In the genomic region with DNA sequence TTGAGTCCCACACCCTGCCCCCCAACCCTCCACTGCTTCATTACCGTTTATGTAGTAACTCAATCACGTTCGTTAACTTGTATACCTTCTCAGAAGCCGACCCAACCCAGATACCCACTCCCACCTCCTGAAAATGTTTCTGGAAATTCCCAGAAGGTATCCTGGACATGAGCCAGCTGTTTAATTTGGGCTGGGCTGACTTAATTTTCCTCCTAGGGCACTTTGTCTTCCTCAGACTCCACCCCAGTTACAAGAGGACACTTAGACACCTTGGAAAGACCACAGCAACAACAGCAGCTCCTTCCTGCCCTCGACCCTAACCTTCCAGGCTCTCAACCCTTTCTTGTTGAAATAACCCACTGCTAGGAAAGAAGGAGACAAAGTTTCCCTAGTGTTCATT, we compare ENCODE assay signal across 30 mouse cellular contexts. TPM values are rescaled to one million over a fixed set of nuclear protein-coding genes. Genes with fewer than 3 reads are reported as not detected.
DNase-seq lines count a peak whose midpoint lies in the region; ATAC-seq and TF ChIP-seq lines count a peak whose summit lies in the region.
"Had no signal": no experiment of that assay in that cellular context is flagged by ENCODE, and none has a peak within 500 bp of the region (broad histone marks: within the 10 kb centered on the region; RNA-seq: fewer than 3 reads in every experiment).

No protein-coding gene starts in this region.

- H3K4me2 ChIP-seq in kidney, embryonic 16.5 days (replicated peaks; ENCODE audit: low read depth, low read length) = no peak overlapping the region
- H3K4me2 ChIP-seq: forebrain, embryonic 13.5 days; limb, embryonic 12.5 days; liver, embryonic 12.5 days; midbrain, embryonic 15.5 days; neural tube, embryonic 13.5 days had no signal

- WGBS in heart, embryonic 10.5 days = 74% methylated on average over 5 of the region's 5 CpGs
- WGBS in kidney, adult 2 months = 20% methylated on average over 5 of the region's 5 CpGs
- 14% methylated on average over 5 of the region's 5 CpGs for WGBS in kidney, embryonic 16.5 days
- 27% methylated on average over 5 of the region's 5 CpGs for WGBS in small intestine, adult 2 months
- 85% methylated on average over 5 of the region's 5 CpGs for WGBS in thymus, adult 2 months

- no peak for TF ChIP-seq CTCF in kidney, adult 2 months (conservative IDR thresholded peaks at IDR 0.05; ENCODE audit: insufficient read depth, insufficient read length, low read depth, low read length)
- no peak for TF ChIP-seq CTCF in small intestine, adult 2 months (IDR thresholded peaks at IDR 0.05; ENCODE audit: extremely low read depth, insufficient read length, insufficient replicate concordance, low read depth, low read length)
- TF ChIP-seq CTCF in thymus, adult 2 months (IDR thresholded peaks at IDR 0.05; ENCODE audit: borderline replicate concordance, control insufficient read depth, extremely low read depth, insufficient read depth, low read length, poor library complexity) = no peak

- no peaks in the 10 kb centered on the region for H3K9me3 ChIP-seq in heart, embryonic 10.5 days
- no peaks in the 10 kb centered on the region for H3K9me3 ChIP-seq in kidney, embryonic 16.5 days (ENCODE audit: low read length)
- H3K9me3 ChIP-seq: forebrain, embryonic 13.5 days; limb, embryonic 12.5 days; liver, embryonic 12.5 days; midbrain, embryonic 15.5 days; neural tube, embryonic 13.5 days had no signal

- no peak for TF ChIP-seq POLR2A in kidney, adult 2 months (IDR thresholded peaks at IDR 0.05; ENCODE audit: low read depth, low read length)
- TF ChIP-seq POLR2A in small intestine, adult 2 months (IDR thresholded peaks at IDR 0.05; ENCODE audit: low read depth, low read length) = no peak
- no peak for TF ChIP-seq POLR2A in thymus, adult 2 months (IDR thresholded peaks at IDR 0.05; ENCODE audit: control insufficient read depth, extremely low read depth, insufficient read depth, low read length, poor library complexity)

- ATAC-seq in kidney, embryonic 16.5 days (ENCODE audit: low FRiP score, low TSS enrichment) = no peak
- ATAC-seq: forebrain, embryonic 13.5 days; hindbrain, postnatal 0 days; intestine, embryonic 16.5 days; liver, embryonic 12.5 days; midbrain, embryonic 15.5 days had no signal

- H3K27ac ChIP-seq in heart, embryonic 10.5 days = no peak overlapping the region
- peak overlapping the region; percentile 96 for H3K27ac ChIP-seq in kidney, adult 2 months (ENCODE audit: insufficient read depth, low read depth, low read length)
- H3K27ac ChIP-seq in kidney, embryonic 16.5 days (ENCODE audit: low read length) = peak overlapping the region; percentile 9
- H3K27ac ChIP-seq in small intestine, adult 2 months (ENCODE audit: insufficient read depth, low read depth, low read length) = peak overlapping the region; percentile 51
- H3K27ac ChIP-seq in thymus, adult 2 months (ENCODE audit: control insufficient read depth, insufficient read depth, low read length) = no peak overlapping the region
- H3K27ac ChIP-seq: forebrain, embryonic 13.5 days; hindbrain, postnatal 0 days; layer of hippocampus, adult 2 months; limb, embryonic 12.5 days; liver, embryonic 12.5 days; midbrain, embryonic 15.5 days; neural tube, embryonic 13.5 days had no signal

- DNase-seq in heart, adult 8-10 months (ENCODE audit: low spot score) = peak; percentile 42
- no peak for DNase-seq in heart, embryonic 10.5 days (ENCODE audit: low spot score)
- DNase-seq in kidney, adult 2 months = peak; percentile 87
- DNase-seq in thymus, adult 2 months = no peak
- no peak for DNase-seq in neural tube, embryonic 10.5 days (ENCODE audit: extremely low spot score, low spot score)
- DNase-seq: adrenal gland, postnatal 10 days; cerebellum, adult 8-10 months; cerebellum, postnatal 36 days; heart, postnatal 10 days; lung, adult 2 months; right cerebral cortex, adult 18-20 months; thymus, adult 18-20 months; thymus, postnatal 4 days had no signal

- H3K4me1 ChIP-seq in heart, embryonic 10.5 days = no peaks in the 10 kb centered on the region
- H3K4me1 ChIP-seq in kidney, adult 2 months (ENCODE audit: control insufficient read depth, insufficient read depth, low read length) = peaks cover 41% of the 10 kb centered on the region
- peaks cover 8% of the 10 kb centered on the region; the same call in 1 of the 2 replicates for H3K4me1 ChIP-seq in kidney, embryonic 16.5 days (ENCODE audit: insufficient read depth, low read length)
- H3K4me1 ChIP-seq in small intestine, adult 2 months (ENCODE audit: control insufficient read depth, insufficient read depth, insufficient read length, low read length) = peaks cover 21% of the 10 kb centered on the region
- H3K4me1 ChIP-seq in thymus, adult 2 months (replicated peaks; ENCODE audit: control insufficient read depth, insufficient read depth, low read length) = peaks cover 19% of the 10 kb centered on the region
- H3K4me1 ChIP-seq: forebrain, embryonic 13.5 days; liver, embryonic 12.5 days; midbrain, embryonic 15.5 days; neural tube, embryonic 13.5 days had no signal

- H3K36me3 ChIP-seq in heart, embryonic 10.5 days = no peaks in the 10 kb centered on the region
- peaks cover 6% of the 10 kb centered on the region; the same call in 1 of the 2 replicates for H3K36me3 ChIP-seq in kidney, adult 2 months (ENCODE audit: control insufficient read depth, insufficient read depth, low read length)
- H3K36me3 ChIP-seq in kidney, embryonic 16.5 days (ENCODE audit: insufficient read depth, low read length) = no peaks in the 10 kb centered on the region
- peaks cover 35% of the 10 kb centered on the region for H3K36me3 ChIP-seq in small intestine, adult 2 months (ENCODE audit: control insufficient read depth, insufficient read depth, low read length)
- no peaks in the 10 kb centered on the region for H3K36me3 ChIP-seq in thymus, adult 2 months (ENCODE audit: control insufficient read depth, insufficient read depth, low read length)
- H3K36me3 ChIP-seq: limb, embryonic 12.5 days; liver, embryonic 12.5 days; midbrain, embryonic 15.5 days; neural tube, embryonic 13.5 days had no signal

- no peak overlapping the region for H3K4me3 ChIP-seq in heart, embryonic 10.5 days
- H3K4me3 ChIP-seq in kidney, adult 2 months (ENCODE audit: insufficient read depth, low read depth, low read length) = no peak overlapping the region
- H3K4me3 ChIP-seq in kidney, embryonic 16.5 days (ENCODE audit: low read length) = no peak overlapping the region
- H3K4me3 ChIP-seq in small intestine, adult 2 months (ENCODE audit: low read depth, low read length) = no peak overlapping the region
- no peak overlapping the region for H3K4me3 ChIP-seq in thymus, adult 2 months (ENCODE audit: control insufficient read depth, insufficient read depth, low read length)
- H3K4me3 ChIP-seq: forebrain, embryonic 13.5 days; layer of hippocampus, adult 2 months; limb, embryonic 12.5 days; liver, embryonic 12.5 days; midbrain, embryonic 15.5 days; neural tube, embryonic 13.5 days had no signal

- H3K27me3 ChIP-seq in heart, embryonic 10.5 days (ENCODE audit: insufficient read depth, poor library complexity, severe bottlenecking) = no peaks in the 10 kb centered on the region
- no peaks in the 10 kb centered on the region for H3K27me3 ChIP-seq in kidney, adult 2 months (replicated peaks; ENCODE audit: control insufficient read depth, insufficient read depth, low read length)
- no peaks in the 10 kb centered on the region for H3K27me3 ChIP-seq in kidney, embryonic 16.5 days (ENCODE audit: insufficient read depth, low read length)
- H3K27me3 ChIP-seq in small intestine, adult 2 months (ENCODE audit: control insufficient read depth, insufficient read depth, low read length) = no peaks in the 10 kb centered on the region
- no peaks in the 10 kb centered on the region for H3K27me3 ChIP-seq in thymus, adult 2 months (ENCODE audit: control insufficient read depth, insufficient read depth, low read length)
- H3K27me3 ChIP-seq: forebrain, embryonic 13.5 days; limb, embryonic 12.5 days; liver, embryonic 12.5 days; midbrain, embryonic 15.5 days; neural tube, embryonic 13.5 days had no signal

- H3K9ac ChIP-seq in kidney, embryonic 16.5 days (replicated peaks; ENCODE audit: low read length) = no peak overlapping the region
- H3K9ac ChIP-seq: forebrain, embryonic 13.5 days; limb, embryonic 12.5 days; liver, embryonic 12.5 days; midbrain, embryonic 15.5 days; neural tube, embryonic 13.5 days had no signal

RNA-seq across cellular contexts. Expression of a gene that starts 6.7 kb away (rescaled TPM):
- 1 to 10 TPM; 7.8 to 9.9 (median 9.6) TPM for total RNA-seq in heart, adult 8-10 months (2022)
- not detected in 2 replicates for polyA plus RNA-seq in heart, embryonic 10.5 days (2016; fragmentation: Nextera tagmentation; extraction: Ambion mirVana)
- polyA plus RNA-seq in kidney, adult 2 months (2012; rRNA removed) = 11.5 and 12.8 TPM in 2 replicates
- polyA plus RNA-seq in kidney, embryonic 16.5 days (2015; fragmentation: Nextera tagmentation; extraction: Ambion mirVana) = 0.81 and 0.95 TPM in 2 replicates
- polyA plus RNA-seq in small intestine, adult 2 months (2012; rRNA removed) = 3.5 and 10.0 TPM in 2 replicates
- 6.3 and 7.1 TPM in 2 replicates for polyA plus RNA-seq in thymus, adult 2 months (2012; rRNA removed)
- polyA plus RNA-seq: C2C12; hindbrain, embryonic 11.5 days; neural tube, embryonic 13.5 days had no signal

RNA-seq across cellular contexts. Expression of a gene that starts 47.6 kb away (rescaled TPM):
- not detected for total RNA-seq in heart, adult 8-10 months (2022)
- not detected in 2 replicates for polyA plus RNA-seq in heart, embryonic 10.5 days (2016; fragmentation: Nextera tagmentation; extraction: Ambion mirVana)
- not detected in 2 replicates for polyA plus RNA-seq in kidney, adult 2 months (2012; rRNA removed)
- polyA plus RNA-seq in kidney, embryonic 16.5 days (2015; fragmentation: Nextera tagmentation; extraction: Ambion mirVana) = not detected in 2 replicates
- polyA plus RNA-seq in small intestine, adult 2 months (2012; rRNA removed) = 0.03 TPM in 1 of 2 replicates, not detected in the other
- polyA plus RNA-seq in thymus, adult 2 months (2012; rRNA removed) = 0.05 and 0.13 TPM in 2 replicates
- total RNA-seq: adrenal gland, postnatal 10 days; gastrocnemius, adult 8-10 months; heart, postnatal 10 days; megakaryocyte-erythroid progenitor cell, adult 5-6 weeks had no signal
- polyA plus RNA-seq: activated CD4-positive, CD25-positive, alpha-beta regulatory T cell, adult 4 months; C2C12; embryonic facial prominence, embryonic 14.5 days; forebrain, embryonic 13.5 days; intestine, embryonic 16.5 days; limb, embryonic 12.5 days; liver, embryonic 12.5 days; lung, adult 2 months; stomach, embryonic 16.5 days had no signal

Comparison
In these comparisons a context has a peak if more than half of its experiments do, and no peak if none do; other contexts are left out.
1. DNase-seq: peak in heart, adult 8-10 months (single experiment) and kidney, adult 2 months (single experiment); none in heart, embryonic 10.5 days (single experiment), thymus, adult 2 months (single experiment) and neural tube, embryonic 10.5 days (single experiment).
2. H3K27ac ChIP-seq: peak in kidney, adult 2 months (single experiment), kidney, embryonic 16.5 days (single experiment) and small intestine, adult 2 months (single experiment); none in heart, embryonic 10.5 days (single experiment) and thymus, adult 2 months (single experiment).